Mouse (Mus musculus) bone marrow, adult 2 months (tissue): Measurements from ENCODE around the gene Grik1.

Experiments used
- CTCF ChIP-seq: fragments of 200-500 bp; IDR thresholded peaks from 2 replicates; pipeline ENCODE4 v1.5.1; 2011; ENCODE audit warnings: low read length, control low read depth; ENCODE audit not compliant: control insufficient read depth, insufficient read depth
- POLR2A ChIP-seq: fragments of 200-500 bp; IDR thresholded peaks from 2 replicates; pipeline ENCODE4 v1.6.1; 2011; ENCODE audit warnings: low read depth, mild to moderate bottlenecking, control low read depth, low read length, borderline replicate concordance; ENCODE audit not compliant: control insufficient read depth

DNA sequence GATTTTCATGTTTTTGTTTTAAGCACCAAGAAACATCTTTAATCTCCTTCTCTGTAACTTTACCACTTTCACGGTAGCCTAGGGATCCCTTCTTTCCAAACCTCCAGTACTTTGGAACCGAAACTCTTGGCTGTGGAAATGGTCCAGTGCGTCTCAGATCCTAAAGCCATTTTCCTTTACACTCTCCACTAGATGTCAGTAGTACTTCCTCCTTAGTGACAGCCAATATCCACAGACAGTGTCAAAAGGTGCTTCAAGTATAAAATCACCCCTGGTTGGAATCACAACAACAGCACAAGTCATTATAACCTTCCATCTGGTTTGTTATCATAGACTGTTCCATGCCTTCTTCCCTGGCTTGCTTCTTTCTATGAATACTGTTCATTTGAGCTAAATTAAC, 4.1 kb upstream of the Grik1 start:
- TF ChIP-seq POLR2A (no peak), CTCF (no peak)
